Mouse (Mus musculus): ENCODE results near the gene Gck.

- no peak for TF ChIP-seq FLI1 (IDR thresholded peaks at IDR 0.05; ENCODE audit: low read length)
- TF ChIP-seq GATA1 (IDR thresholded peaks at IDR 0.05; ENCODE audit: borderline replicate concordance, low read length) = no peak
Observed at GRCm38 (mm10) chr11:5913256-5913655, 36.6 kb downstream of the Gck start.
